13 mouse cellular contexts compared by ENCODE assay signal in the genomic region with DNA sequence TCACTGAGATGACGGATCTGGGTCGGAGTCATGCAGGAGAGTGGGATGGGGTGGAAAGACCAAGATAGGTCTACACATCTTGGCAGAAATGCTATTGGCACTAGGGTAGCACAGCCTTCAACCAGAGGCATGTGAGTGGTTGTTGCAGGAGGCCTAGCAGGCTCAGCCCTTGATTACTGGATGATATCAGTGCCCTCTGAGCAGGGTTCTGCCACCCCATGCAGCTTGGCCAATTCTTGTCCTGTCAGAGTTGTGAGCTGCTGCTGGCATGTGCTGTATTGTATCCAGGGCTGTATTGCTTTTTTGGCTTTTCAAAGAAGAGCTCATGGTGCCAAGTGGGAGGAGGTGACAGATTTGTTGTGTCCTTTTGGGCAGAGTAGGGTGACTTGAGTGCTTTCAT. TPM values are rescaled to one million over a fixed set of nuclear protein-coding genes. Genes with fewer than 3 reads are reported as not detected.
"Had no signal": no experiment of that assay in that cellular context is flagged by ENCODE, and none has a peak within 500 bp of the region (broad histone marks: within the 10 kb centered on the region; RNA-seq: fewer than 3 reads in every experiment).

No protein-coding gene starts in this region.

- H3K4me2 ChIP-seq: kidney, embryonic 15.5 days; limb, embryonic 13.5 days; liver, embryonic 12.5 days; lung, embryonic 14.5 days; midbrain, embryonic 15.5 days; neural tube, embryonic 13.5 days; stomach, embryonic 15.5 days had no signal

- H3K27ac ChIP-seq: kidney, embryonic 15.5 days; limb, embryonic 13.5 days; liver, embryonic 12.5 days; midbrain, embryonic 10.5 days; midbrain, embryonic 15.5 days; neural tube, embryonic 13.5 days; stomach, embryonic 15.5 days had no signal

- H3K4me3 ChIP-seq: kidney, embryonic 15.5 days; limb, embryonic 13.5 days; liver, embryonic 12.5 days; midbrain, embryonic 10.5 days; midbrain, embryonic 15.5 days; neural tube, embryonic 13.5 days; stomach, embryonic 15.5 days had no signal

- H3K27me3 ChIP-seq: kidney, embryonic 15.5 days; limb, embryonic 13.5 days; liver, embryonic 12.5 days; midbrain, embryonic 15.5 days; neural tube, embryonic 13.5 days; stomach, embryonic 15.5 days had no signal

- H3K4me1 ChIP-seq: kidney, embryonic 15.5 days; limb, embryonic 13.5 days; liver, embryonic 12.5 days; midbrain, embryonic 10.5 days; midbrain, embryonic 15.5 days; neural tube, embryonic 13.5 days; stomach, embryonic 15.5 days had no signal

- H3K36me3 ChIP-seq: kidney, embryonic 15.5 days; limb, embryonic 13.5 days; liver, embryonic 12.5 days; midbrain, embryonic 10.5 days; midbrain, embryonic 15.5 days; neural tube, embryonic 13.5 days; stomach, embryonic 15.5 days had no signal

- H3K9ac ChIP-seq: kidney, embryonic 15.5 days; limb, embryonic 13.5 days; liver, embryonic 12.5 days; lung, embryonic 14.5 days; midbrain, embryonic 15.5 days; neural tube, embryonic 13.5 days; stomach, embryonic 15.5 days had no signal

- DNase-seq: kidney, postnatal 14 days; lung, embryonic 14.5 days; lung, postnatal 10 days; lung, postnatal 4 days; retina, postnatal 1 day; thymus, postnatal 36 days had no signal

- ATAC-seq: liver, embryonic 12.5 days; midbrain, embryonic 15.5 days had no signal

- H3K9me3 ChIP-seq: kidney, embryonic 15.5 days; limb, embryonic 13.5 days; liver, embryonic 12.5 days; midbrain, embryonic 10.5 days; midbrain, embryonic 15.5 days; neural tube, embryonic 13.5 days; stomach, embryonic 15.5 days had no signal

RNA-seq across cellular contexts. Expression of a gene that starts 40.2 kb away (rescaled TPM):
- polyA plus RNA-seq: liver, embryonic 12.5 days had no signal
